Mouse (Mus musculus): ENCODE measurements around the gene Sbf2. TPM values are rescaled to one million over a fixed set of nuclear protein-coding genes. Genes with fewer than 3 reads are reported as not detected.

Gene Sbf2
- total RNA-seq, 2 experiments from 2014 or later: 46.1 to 69.2 TPM

- DNase-seq (ENCODE audit: low spot score in 2 of 2): no peak
- intact Hi-C loops (cut with DNase I): no loop called here
Observed at GRCm38 (mm10) chr7:110325381-110326110, 289.2 kb downstream of the Sbf2 start.

DNA sequence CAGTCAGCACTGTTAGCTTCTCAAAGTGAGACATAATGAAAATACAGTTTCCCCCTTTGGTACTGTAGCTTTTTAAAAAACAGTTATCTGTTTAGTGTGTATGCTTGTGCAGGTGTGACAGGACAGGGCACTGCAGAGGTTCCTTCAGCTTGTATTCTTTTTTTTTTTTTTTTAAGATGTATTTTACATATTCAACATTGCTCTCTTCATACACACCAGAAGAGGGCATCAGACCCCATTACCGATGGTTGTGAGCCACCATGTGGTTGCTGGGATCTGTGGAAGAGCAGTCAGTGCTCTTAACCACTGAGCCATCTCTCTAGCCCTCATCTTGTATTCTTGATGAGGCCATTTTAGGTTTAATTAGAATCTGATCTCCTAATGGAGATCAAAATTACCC lies 289.9 kb downstream of the Sbf2 start:
- DNase-seq (ENCODE audit: low spot score in 2 of 2): no peak
- intact Hi-C loops (cut with DNase I): no loop called here

- no peak for DNase-seq (ENCODE audit: low spot score in 2 of 2)
- intact Hi-C loops (cut with DNase I): no loop called here
Observed at GRCm38 (mm10) chr7:110321106-110321505, 293.6 kb downstream of the Sbf2 start.

DNA sequence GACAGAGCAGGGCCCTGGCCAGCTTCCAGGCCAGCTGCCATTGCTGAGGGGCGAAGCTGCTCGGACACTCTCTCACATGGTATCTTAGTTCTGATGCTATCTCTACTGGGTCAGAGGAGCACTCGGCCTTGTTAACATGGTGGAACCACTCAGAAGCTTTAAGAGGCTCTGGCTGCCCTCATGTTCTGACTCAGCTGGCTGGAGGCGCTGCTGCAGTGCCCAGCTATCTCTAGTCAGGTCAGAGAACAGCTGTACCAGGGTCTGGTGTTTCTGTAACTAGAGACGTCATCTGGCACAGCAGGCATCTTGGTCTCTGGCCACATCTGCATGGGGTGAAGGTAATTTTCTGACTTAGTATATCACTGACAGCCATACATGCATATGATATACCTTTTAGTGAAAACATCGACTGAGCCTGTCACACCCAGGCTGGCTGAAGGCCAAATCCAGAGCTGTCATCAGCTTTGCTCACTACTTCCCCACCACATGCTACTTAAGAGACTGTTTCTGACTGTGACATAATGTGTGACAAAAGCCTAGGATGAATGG lies 295.7 kb downstream of the Sbf2 start:
- intact Hi-C loops (cut with DNase I): no loop called here
- no peak for DNase-seq (ENCODE audit: low spot score in 2 of 2)

DNA sequence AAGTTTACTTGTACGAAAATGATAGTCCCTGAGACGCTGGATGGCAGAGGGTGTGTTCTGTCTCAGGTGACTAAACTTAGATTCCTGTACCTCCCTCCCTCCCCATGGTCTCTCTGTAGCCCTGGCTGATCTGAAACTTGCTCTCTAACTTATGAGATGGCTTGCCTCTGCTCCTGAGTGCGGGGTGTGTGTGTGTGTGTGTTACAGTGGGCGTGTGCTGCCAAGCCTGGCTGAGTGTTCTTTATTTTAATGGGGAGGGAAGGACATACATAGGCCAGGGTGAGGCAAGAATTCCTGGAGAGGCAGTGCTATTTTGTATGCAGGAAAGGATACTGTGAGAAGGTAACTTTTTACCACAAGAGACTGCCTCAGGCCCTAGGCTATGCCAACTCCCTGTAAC lies 297.3 kb downstream of the Sbf2 start:
- DNase-seq (ENCODE audit: low spot score in 2 of 2): no peak
- intact Hi-C loops (cut with DNase I): no loop called here

DNA sequence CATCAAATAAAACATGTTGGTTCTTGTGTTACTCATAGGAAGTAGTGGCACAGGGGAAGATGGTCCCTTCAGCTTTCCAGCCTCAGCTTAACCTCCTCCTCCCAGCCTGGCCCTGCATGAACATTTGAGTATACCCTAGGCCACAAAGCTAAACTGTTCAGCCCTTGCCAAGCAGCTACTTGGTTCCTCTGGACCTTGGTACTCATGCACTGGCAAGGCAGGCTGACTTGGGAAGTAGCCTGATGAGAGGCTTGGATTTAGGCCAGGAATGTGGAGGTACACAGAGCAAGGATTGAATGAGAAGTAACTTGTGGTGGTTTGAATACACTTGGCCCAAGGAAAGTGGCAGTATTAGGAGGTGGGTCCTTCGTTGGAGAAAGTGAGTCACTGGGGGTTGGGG lies 299.4 kb downstream of the Sbf2 start:
- no peak for DNase-seq (ENCODE audit: low spot score in 2 of 2)
- intact Hi-C loops (cut with DNase I): no loop called here

GRCm38 (mm10) chr7:110314401-110314890 lies 300.3 kb downstream of the Sbf2 start:
- intact Hi-C loops (cut with DNase I): no loop called here

DNA sequence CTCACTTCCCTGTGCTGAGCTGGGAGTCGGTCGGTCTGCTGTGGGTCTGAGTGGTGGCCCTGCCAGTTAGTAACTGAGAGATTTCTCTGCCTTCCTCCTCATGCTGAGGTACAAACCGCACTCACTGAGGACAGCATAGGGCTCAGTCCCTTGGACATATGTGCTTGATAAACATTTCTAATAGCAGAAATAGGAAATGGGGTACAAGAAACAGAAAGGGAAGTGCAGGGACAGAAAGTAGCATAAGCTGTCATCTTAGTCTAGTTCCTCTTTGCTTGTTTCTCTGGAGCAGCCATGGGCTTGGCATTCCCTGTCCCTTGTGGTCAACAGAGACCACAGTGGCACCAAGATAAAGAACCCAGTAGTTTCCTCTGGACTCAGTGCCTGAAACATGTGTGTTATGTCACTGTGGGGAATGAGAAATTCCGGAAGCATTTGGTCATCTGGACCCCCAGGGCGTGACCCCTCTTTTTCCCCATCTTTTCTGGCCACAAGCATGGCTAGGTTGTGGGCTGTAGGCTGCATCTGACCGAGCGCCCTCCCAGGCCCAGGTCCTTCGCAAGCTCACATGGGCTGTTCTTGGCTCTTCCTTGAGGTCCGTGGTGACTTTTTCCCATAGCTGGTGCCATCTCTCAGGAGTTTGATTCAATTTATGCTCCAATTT lies 301.2 kb downstream of the Sbf2 start:
- intact Hi-C loops (cut with DNase I): no loop called here
- no peak for DNase-seq (ENCODE audit: low spot score in 2 of 2)

More at GRCm38 (mm10) chr7:110314401-110314890, 300.3 kb downstream of the Sbf2 start:
- DNase-seq (ENCODE audit: low spot score in 2 of 2): no peak

- DNase-seq (ENCODE audit: low spot score in 2 of 2): no peak
- intact Hi-C loops (cut with DNase I): no loop called here
Observed at GRCm38 (mm10) chr7:110309246-110309645, 305.5 kb downstream of the Sbf2 start.

GRCm38 (mm10) chr7:110307741-110308140 lies 307.0 kb downstream of the Sbf2 start:
- no peak for DNase-seq (ENCODE audit: low spot score in 2 of 2)
- intact Hi-C loops (cut with DNase I): no loop called here

- intact Hi-C loops (cut with DNase I): no loop called here
- DNase-seq (ENCODE audit: low spot score in 2 of 2): no peak
Observed at GRCm38 (mm10) chr7:110306281-110306680, 308.4 kb downstream of the Sbf2 start.

- no peak for DNase-seq (ENCODE audit: low spot score in 2 of 2)
Observed at GRCm38 (mm10) chr7:110305486-110305885, 309.2 kb downstream of the Sbf2 start.

DNA sequence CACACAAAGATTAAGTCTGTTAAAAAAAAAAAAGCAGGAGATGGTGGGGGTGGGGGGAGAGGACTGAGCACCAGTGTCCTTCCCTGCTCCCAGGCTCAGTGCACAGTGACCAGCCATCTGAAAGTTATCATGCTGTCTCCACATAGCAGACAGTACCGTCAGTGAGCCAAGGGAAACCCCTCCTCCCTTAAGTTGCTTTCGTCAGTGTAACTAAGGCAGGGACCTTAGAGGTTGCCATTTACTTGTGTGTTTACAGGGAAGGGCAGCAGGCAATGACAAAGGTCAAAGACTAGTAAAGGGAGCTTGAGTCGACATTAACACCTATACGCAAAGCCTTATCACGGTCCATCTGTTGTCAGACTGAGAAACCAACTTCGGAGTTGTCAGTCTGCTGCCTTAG lies 311.8 kb downstream of the Sbf2 start:
- no peak for DNase-seq (ENCODE audit: low spot score in 2 of 2)
- intact Hi-C loops (cut with DNase I): no loop called here

More at GRCm38 (mm10) chr7:110305486-110305885, 309.2 kb downstream of the Sbf2 start:
- intact Hi-C loops (cut with DNase I): no loop called here

GRCm38 (mm10) chr7:110298739-110299410 lies 315.8 kb downstream of the Sbf2 start:
- no peak for DNase-seq (ENCODE audit: low spot score in 2 of 2)
- intact Hi-C loops (cut with DNase I): no loop called here

GRCm38 (mm10) chr7:110298090-110298489 lies 316.6 kb downstream of the Sbf2 start:
- no peak for DNase-seq (ENCODE audit: low spot score in 2 of 2)
- intact Hi-C loops (cut with DNase I): no loop called here

GRCm38 (mm10) chr7:110297611-110298010 lies 317.1 kb downstream of the Sbf2 start:
- no peak for DNase-seq (ENCODE audit: low spot score in 2 of 2)
- intact Hi-C loops (cut with DNase I): no loop called here

- no peak for DNase-seq (ENCODE audit: low spot score in 2 of 2)
- intact Hi-C loops (cut with DNase I): no loop called here
Observed at GRCm38 (mm10) chr7:110296889-110297603, 317.7 kb downstream of the Sbf2 start.

DNA sequence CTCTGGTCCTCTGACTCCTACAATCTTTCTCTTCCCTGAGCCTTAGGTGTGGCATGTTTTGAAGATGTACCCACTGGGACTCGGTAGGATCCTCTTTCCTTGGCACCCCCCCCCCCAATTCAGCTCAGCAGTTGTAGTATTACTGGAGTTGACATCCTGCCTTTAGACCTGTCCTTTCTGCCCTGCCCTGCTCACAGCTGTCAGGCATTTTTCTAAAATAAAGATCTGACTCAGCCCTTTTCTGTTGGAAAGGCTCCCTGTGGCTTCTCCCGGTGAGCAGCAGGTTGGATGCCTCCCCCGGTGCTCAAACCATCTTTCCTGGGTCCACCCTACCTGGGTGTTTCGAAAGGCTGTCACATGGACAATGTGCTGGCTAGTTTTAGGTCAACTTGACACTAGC lies 325.1 kb downstream of the Sbf2 start:
- intact Hi-C loops (cut with DNase I): loop anchor here (5.0 to 10.0 kb wide), 2 partner anchors 255 to 358 kb away; no protein-coding TSS in a partner anchor

GRCm38 (mm10) chr7:110288731-110289191 lies 326.0 kb downstream of the Sbf2 start:
- DNase-seq (ENCODE audit: low spot score in 2 of 2): peak in 1 of 2 experiments; percentile 27
- intact Hi-C loops (cut with DNase I): loop anchor here (5.0 to 10.0 kb wide), 2 partner anchors 256 to 359 kb away; no protein-coding TSS in a partner anchor

More for the DNA sequence above, 325.1 kb downstream of the Sbf2 start:
- no peak for DNase-seq (ENCODE audit: low spot score in 2 of 2)

Measured in left cerebral cortex, postnatal 36 days (tissue).